Mouse (Mus musculus) hindbrain, embryonic 16.5 days (tissue): Measurements from ENCODE around the gene Rrp8. TPM values are rescaled to one million over a fixed set of nuclear protein-coding genes. Genes with fewer than 3 reads are reported as not detected.
"Not testable (repeated sequence)": the region's sequence is repeated elsewhere in the genome, so short reads cannot be mapped to it uniquely, and the experiment has no call there.

ENCODE experiments used
- ATAC-seq: fragments of 200-750 bp; cut with Nextera tagmentation; 2 replicates; pipeline ENCODE4 v1.8.0; 2017; ENCODE audit warnings: moderate TSS enrichment, moderate library complexity
- H3K27ac ChIP-seq: fragments of 300-500 bp; sonication (generic); 2 replicates; pipeline ENCODE4 v1.5.1; 2014; ENCODE audit warnings: low read depth, mild to moderate bottlenecking, control low read depth, low read length, moderate library complexity
- H3K27me3 ChIP-seq: fragments of 300-500 bp; sonication (generic); replicated peaks from 2 replicates; pipeline ENCODE4 v1.6.1; 2014; ENCODE audit warnings: low read length; ENCODE audit not compliant: control insufficient read depth, insufficient read depth
- H3K36me3 ChIP-seq: fragments of 300-500 bp; sonication (generic); 2 replicates; pipeline ENCODE4 v1.6.1; 2014; ENCODE audit warnings: mild to moderate bottlenecking, low read length, moderate library complexity, mixed read lengths; ENCODE audit not compliant: control insufficient read depth, insufficient read depth
- H3K4me1 ChIP-seq: fragments of 300-500 bp; sonication (generic); 2 replicates; pipeline ENCODE4 v1.6.1; 2014; ENCODE audit warnings: low read depth, low read length; ENCODE audit not compliant: control insufficient read depth, insufficient read depth
- H3K4me2 ChIP-seq: fragments of 300-500 bp; sonication (generic); 2 replicates; pipeline ENCODE4 v1.6.1; 2014; ENCODE audit warnings: mild to moderate bottlenecking, low read length, control low read depth, moderate library complexity
- H3K4me3 ChIP-seq: fragments of 300-500 bp; sonication (generic); 2 replicates; pipeline ENCODE4 v1.5.1; 2014; ENCODE audit warnings: mild to moderate bottlenecking, low read length, control low read depth, moderate library complexity
- H3K9ac ChIP-seq: fragments of 300-500 bp; sonication (generic); 2 replicates; pipeline ENCODE4 v1.6.1; 2014; ENCODE audit warnings: low read depth, mild to moderate bottlenecking, control low read depth, low read length, moderate library complexity
- H3K9me3 ChIP-seq: fragments of 300-500 bp; sonication (generic); 2 replicates; pipeline ENCODE4 v1.6.1; 2014; ENCODE audit warnings: mild to moderate bottlenecking, low read length, moderate library complexity; ENCODE audit not compliant: control insufficient read depth
- WGBS: fragments of 180-500 bp; shearing (Covaris S2); extraction: QIAGEN DNeasy Blood & Tissue Kit; methylation state at CpG from one replicate; pipeline ENCODE4 v1.1.7; 2014; 5-methylcytosine and 5-hydroxymethylcytosine counted together
- polyA plus RNA-seq: library from polyadenylated mRNA; unstranded; fragments of >200 nt; fragmentation: Nextera tagmentation; extraction: Ambion mirVana; gene quantifications from 2 replicates; pipeline ENCODE4 v1.2.1, GENCODE M21; 2015

The Rrp8 gene
- polyA plus RNA-seq, 1 experiment from 2014 or later, result 26.3 TPM

- WGBS, result 82% methylated on average over 13 of the region's 13 CpGs
- Histone ChIP-seq H3K9ac (no peak overlapping the region), H3K27me3 (no peaks in the 10 kb centered on the region), H3K4me1 (peaks cover 21% of the 10 kb centered on the region), H3K4me2 (no peak overlapping the region), H3K27ac (no peak overlapping the region), H3K4me3 (no peak overlapping the region), H3K9me3 (no peaks in the 10 kb centered on the region), H3K36me3 (peaks cover 18% of the 10 kb centered on the region)
- no peak for ATAC-seq
These were observed 3.1 kb upstream of the Rrp8 start for GRCm38 (mm10) chr7:105740089-105740795.

GRCm38 (mm10) chr7:105738948-105739347, 1.8 kb upstream of the Rrp8 start:
- H3K4me3 ChIP-seq, result no peak overlapping the region
- no peak for ATAC-seq
- peak overlapping the region; percentile 45; the same call in 1 of the 2 replicates for H3K27ac ChIP-seq
- H3K9me3 ChIP-seq, result no peaks in the 10 kb centered on the region
- WGBS, result 38% methylated on average over 3 of the region's 3 CpGs
- peaks cover 20% of the 10 kb centered on the region for H3K36me3 ChIP-seq
- no peak overlapping the region for H3K9ac ChIP-seq
- H3K27me3 ChIP-seq, result no peaks in the 10 kb centered on the region
- peaks cover 25% of the 10 kb centered on the region for H3K4me1 ChIP-seq
- H3K4me2 ChIP-seq, result peak overlapping the region; percentile 6

GRCm38 (mm10) chr7:105738286-105738685, 1.1 kb upstream of the Rrp8 start:
- H3K36me3 ChIP-seq, result peaks cover 26% of the 10 kb centered on the region
- no peak overlapping the region for H3K27ac ChIP-seq
- H3K4me1 ChIP-seq, result peaks cover 20% of the 10 kb centered on the region
- H3K9me3 ChIP-seq, result no peaks in the 10 kb centered on the region
- 91% methylated on average over 2 of the region's 2 CpGs for WGBS
- ATAC-seq, result no peak
- no peaks in the 10 kb centered on the region for H3K27me3 ChIP-seq
- no peak overlapping the region for H3K4me3 ChIP-seq
- H3K9ac ChIP-seq, result no peak overlapping the region
- H3K4me2 ChIP-seq, result peak overlapping the region; percentile 6

- Histone ChIP-seq H3K27me3 (no peaks in the 10 kb centered on the region), H3K9me3 (no peaks in the 10 kb centered on the region), H3K27ac (no peak overlapping the region), H3K9ac (peak overlapping the region; percentile 90; the same call in 1 of the 2 replicates), H3K4me1 (peaks cover 17% of the 10 kb centered on the region), H3K4me3 (peak overlapping the region; percentile 76), H3K4me2 (peak overlapping the region; percentile 95), H3K36me3 (peaks cover 33% of the 10 kb centered on the region)
- ATAC-seq, result no peak
- WGBS, result 31% methylated on average over 3 of the region's 3 CpGs
These were observed 463 bp upstream of the Rrp8 start for GRCm38 (mm10) chr7:105737648-105738047.

- Histone ChIP-seq H3K4me2 (peak within 1 kb of the TSS; percentile 95), H3K27me3 (no peaks in the 10 kb centered on the region), H3K36me3 (peaks cover 27% of the 10 kb centered on the region), H3K27ac (peak within 1 kb of the TSS; percentile 81), H3K9ac (peak within 1 kb of the TSS; percentile 90), H3K4me3 (peak within 1 kb of the TSS; percentile 76), H3K9me3 (no peaks in the 10 kb centered on the region), H3K4me1 (peaks cover 17% of the 10 kb centered on the region)
- WGBS, result under 1% methylated on average over 49 of the region's 62 CpGs
- peak; percentile 97 for ATAC-seq
These were observed 802 bp downstream of the Rrp8 start, which contains the start of gene Ilk for GRCm38 (mm10) chr7:105736264-105736901. Gene Ilk (plus strand): TSS chr7:105736592.

- peak overlapping the region; percentile 90 for H3K9ac ChIP-seq
- peak overlapping the region; percentile 76 for H3K4me3 ChIP-seq
- H3K27ac ChIP-seq, ATAC-seq, H3K27me3 ChIP-seq, H3K9me3 ChIP-seq: not testable (repeated sequence)
- peak overlapping the region; percentile 95 for H3K4me2 ChIP-seq
- H3K36me3 ChIP-seq, result peaks cover 20% of the 10 kb centered on the region
- peaks cover 17% of the 10 kb centered on the region for H3K4me1 ChIP-seq
- 63% methylated on average over 4 of the region's 4 CpGs for WGBS
These were observed 1.7 kb downstream of the Rrp8 start for GRCm38 (mm10) chr7:105735464-105735863.

GRCm38 (mm10) chr7:105734826-105735225, 2.4 kb downstream of the Rrp8 start:
- Histone ChIP-seq H3K27me3 (no peaks in the 10 kb centered on the region), H3K36me3 (peaks cover 22% of the 10 kb centered on the region), H3K9me3 (no peaks in the 10 kb centered on the region), H3K4me3 (no peak overlapping the region), H3K27ac (no peak overlapping the region), H3K4me1 (peaks cover 17% of the 10 kb centered on the region), H3K9ac (no peak overlapping the region), H3K4me2 (no peak overlapping the region)
- WGBS, result 87% methylated on average over 8 of the region's 8 CpGs
- no peak for ATAC-seq

- no peak overlapping the region for H3K27ac ChIP-seq
- H3K27me3 ChIP-seq, result no peaks in the 10 kb centered on the region
- no peak overlapping the region for H3K4me3 ChIP-seq
- 97% methylated on average over 11 of the region's 11 CpGs for WGBS
- ATAC-seq, result no peak
- H3K9me3 ChIP-seq, result no peaks in the 10 kb centered on the region
- H3K4me2 ChIP-seq, result no peak overlapping the region
- no peak overlapping the region for H3K9ac ChIP-seq
- H3K36me3 ChIP-seq, result peaks cover 24% of the 10 kb centered on the region
- peaks cover 16% of the 10 kb centered on the region for H3K4me1 ChIP-seq
These were observed 3.3 kb downstream of the Rrp8 start for GRCm38 (mm10) chr7:105733836-105734235.

GRCm38 (mm10) chr7:105728701-105729428, 8.3 kb downstream of the Rrp8 start:
- 41% methylated on average over 6 of the region's 6 CpGs for WGBS
- Histone ChIP-seq H3K27me3 (no peaks in the 10 kb centered on the region), H3K27ac (no peak overlapping the region), H3K9me3 (no peaks in the 10 kb centered on the region), H3K4me3 (no peak overlapping the region), H3K36me3 (peaks cover 22% of the 10 kb centered on the region), H3K9ac (no peak overlapping the region), H3K4me2 (no peak overlapping the region), H3K4me1 (no peaks in the 10 kb centered on the region)
- ATAC-seq, result 0 out of 2 replicates have a peak, but pooled peaks have one; percentile 5
